Mouse (Mus musculus) ES-Bruce4 (cell line): ENCODE measurements around the gene Ndel1.

Source experiments
- CTCF ChIP-seq: IDR thresholded peaks from one replicate; pipeline ENCODE4 v1.8.1; 2011; ENCODE audit warnings: low read depth, low read length
- EP300 ChIP-seq: IDR thresholded peaks from 2 replicates; pipeline ENCODE4 v1.6.1; 2011; ENCODE audit warnings: low read depth, low read length; ENCODE audit not compliant: insufficient read depth

DNA sequence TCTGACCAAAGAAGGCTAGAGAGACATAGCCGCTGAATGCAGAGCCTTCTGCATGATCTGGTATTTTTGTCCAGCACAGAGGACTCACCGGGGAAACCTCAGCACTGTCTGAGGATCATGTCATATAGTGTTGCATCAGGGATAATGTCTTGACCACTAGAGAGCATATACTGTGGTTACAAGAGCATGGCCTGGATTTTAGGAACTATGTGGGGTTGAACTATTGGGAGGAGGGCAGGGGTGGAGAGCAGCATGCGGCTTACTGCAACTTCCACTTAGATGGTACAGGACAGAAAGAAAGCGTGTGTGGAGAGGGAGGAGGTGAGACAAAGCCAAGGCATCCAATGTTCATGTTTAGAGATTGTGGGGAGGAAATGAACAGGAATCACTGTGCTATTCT, 42.9 kb upstream of the Ndel1 start:
- no peak for TF ChIP-seq EP300
- TF ChIP-seq CTCF, result no peak
